Mouse (Mus musculus) midbrain, embryonic 11.5 days (tissue): Measurements from ENCODE around the gene Ndufa4l2. TPM values are rescaled to one million over a fixed set of nuclear protein-coding genes. Genes with fewer than 3 reads are reported as not detected.

Source experiments
- ATAC-seq: fragments of 200-750 bp; cut with Nextera tagmentation; 2 replicates; pipeline ENCODE4 v1.8.0; 2017; ENCODE audit warnings: moderate TSS enrichment, moderate library complexity; ENCODE audit not compliant: low FRiP score
- DNase-seq: peaks from one replicate; pipeline ENCODE4 v3.0.0; 2015; ENCODE audit warnings: low spot score; ENCODE audit errors: missing footprints
- H3K27ac ChIP-seq: fragments of 300-500 bp; sonication (generic); 2 replicates; pipeline ENCODE4 v1.5.1; 2014; ENCODE audit warnings: low read depth, low read length
- H3K27me3 ChIP-seq: fragments of 300-500 bp; sonication (generic); 2 replicates; pipeline ENCODE4 v1.6.1; 2014; ENCODE audit warnings: mild to moderate bottlenecking, low read length, moderate library complexity, mixed read lengths; ENCODE audit not compliant: control insufficient read depth, insufficient read depth
- H3K36me3 ChIP-seq: fragments of 300-500 bp; sonication (generic); 2 replicates; pipeline ENCODE4 v1.6.1; 2014; ENCODE audit warnings: mild to moderate bottlenecking, low read length, moderate library complexity, mixed read lengths; ENCODE audit not compliant: control insufficient read depth, insufficient read depth
- H3K4me1 ChIP-seq: fragments of 300-500 bp; sonication (generic); 2 replicates; pipeline ENCODE4 v1.6.1; 2014; ENCODE audit warnings: low read length; ENCODE audit not compliant: control insufficient read depth, insufficient read depth
- H3K4me2 ChIP-seq: fragments of 300-500 bp; sonication (generic); 2 replicates; pipeline ENCODE4 v1.6.1; 2014; ENCODE audit warnings: mild to moderate bottlenecking, moderate library complexity
- H3K4me3 ChIP-seq: fragments of 300-500 bp; sonication (generic); 2 replicates; pipeline ENCODE4 v1.5.1; 2014; ENCODE audit warnings: low read depth, low read length
- H3K9ac ChIP-seq: fragments of 300-500 bp; sonication (generic); 2 replicates; pipeline ENCODE4 v1.6.1; 2014; ENCODE audit warnings: low read length
- H3K9me3 ChIP-seq: fragments of 300-500 bp; sonication (generic); 2 replicates; pipeline ENCODE4 v1.6.1; 2016; ENCODE audit warnings: low read length; ENCODE audit not compliant: control insufficient read depth
- WGBS: fragments of 180-500 bp; shearing (Covaris S2); extraction: QIAGEN DNeasy Blood & Tissue Kit; methylation state at CpG from one replicate; pipeline ENCODE4 v1.1.7; 2014; 5-methylcytosine and 5-hydroxymethylcytosine counted together
- polyA plus RNA-seq: library from polyadenylated mRNA; unstranded; fragments of >200 nt; fragmentation: Nextera tagmentation; extraction: Ambion mirVana; gene quantifications from 2 replicates; pipeline ENCODE4 v1.2.1, GENCODE M21; 2014

The Ndufa4l2 gene
- polyA plus RNA-seq, 1 experiment from 2014 or later: 3.6 TPM

DNA sequence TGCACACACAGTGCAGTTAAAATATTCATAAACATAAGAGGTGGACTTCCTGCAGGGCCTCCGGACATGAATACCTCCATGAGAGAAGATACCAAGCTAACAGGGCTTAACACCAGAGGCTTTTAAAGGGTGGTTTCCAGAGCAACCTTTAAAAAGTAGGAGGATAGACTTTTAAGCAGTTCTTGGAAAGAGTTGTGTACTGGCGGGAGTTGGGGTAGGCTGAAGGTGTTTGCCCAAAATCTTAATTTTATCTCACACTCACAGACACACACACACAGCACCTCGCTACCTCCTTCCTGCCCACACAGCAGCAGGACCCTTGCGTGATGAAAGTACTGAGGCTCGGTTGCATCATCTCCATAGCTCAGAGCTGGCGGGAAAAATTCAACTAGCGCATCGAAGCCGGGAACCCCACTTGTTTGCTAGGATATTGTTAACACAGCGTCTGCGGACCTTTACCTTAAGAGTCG, 6.9 kb downstream of the Ndufa4l2 start:
- Histone ChIP-seq H3K4me3 (peak overlapping the region; percentile 37), H3K27me3 (peaks cover 34% of the 10 kb centered on the region), H3K36me3 (peaks cover 10% of the 10 kb centered on the region), H3K27ac (no peak overlapping the region), H3K4me2 (peak overlapping the region; percentile 56), H3K9me3 (no peaks in the 10 kb centered on the region), H3K9ac (peak overlapping the region; percentile 52), H3K4me1 (peaks cover 27% of the 10 kb centered on the region)
- 13% methylated on average over 12 of the region's 12 CpGs for WGBS
- peak; percentile 4; the same call in 1 of the 2 replicates for ATAC-seq
- DNase-seq: no peak

DNA sequence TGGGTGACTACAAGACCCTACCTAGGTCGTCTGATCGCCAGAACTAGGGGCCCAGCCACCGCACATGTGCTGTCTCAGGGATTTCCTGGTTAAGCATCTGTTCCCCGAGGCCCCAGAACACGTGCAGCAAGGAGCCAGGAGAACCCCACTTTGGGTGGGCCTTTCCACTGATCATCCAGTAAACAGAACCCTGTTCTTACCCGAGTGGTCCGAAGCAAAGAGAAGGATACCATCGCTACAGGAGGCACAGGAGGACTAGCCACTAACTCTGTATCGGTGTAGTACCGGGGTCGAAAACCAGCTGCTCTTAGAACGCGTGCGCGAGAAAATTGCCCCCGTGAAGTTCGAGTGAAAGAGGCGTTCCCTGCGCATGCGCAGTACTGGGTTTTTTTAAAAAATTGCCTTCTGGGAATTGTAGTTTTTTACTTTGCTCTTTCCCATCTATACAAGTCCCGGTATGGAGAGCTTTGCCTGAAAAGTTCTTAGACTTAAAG, 7.4 kb downstream of the Ndufa4l2 start, which contains the start of gene Shmt2:
TSS of gene Shmt2 (minus strand) at position 357 of the 494 bp plus-strand sequence.
- WGBS: under 1% methylated on average over 21 of the region's 21 CpGs
- peak within 1 kb of the TSS; percentile 37 for H3K4me3 ChIP-seq
- peaks cover 39% of the 10 kb centered on the region for H3K27me3 ChIP-seq
- H3K9ac ChIP-seq: peak within 1 kb of the TSS; percentile 52
- peaks cover 26% of the 10 kb centered on the region for H3K4me1 ChIP-seq
- ATAC-seq: peak; percentile 58
- H3K27ac ChIP-seq: no peak within 1 kb of the TSS
- peak within 1 kb of the TSS; percentile 56 for H3K4me2 ChIP-seq
- H3K36me3 ChIP-seq: peaks cover 10% of the 10 kb centered on the region
- no peaks in the 10 kb centered on the region for H3K9me3 ChIP-seq
- peak; percentile 100 for DNase-seq

DNA sequence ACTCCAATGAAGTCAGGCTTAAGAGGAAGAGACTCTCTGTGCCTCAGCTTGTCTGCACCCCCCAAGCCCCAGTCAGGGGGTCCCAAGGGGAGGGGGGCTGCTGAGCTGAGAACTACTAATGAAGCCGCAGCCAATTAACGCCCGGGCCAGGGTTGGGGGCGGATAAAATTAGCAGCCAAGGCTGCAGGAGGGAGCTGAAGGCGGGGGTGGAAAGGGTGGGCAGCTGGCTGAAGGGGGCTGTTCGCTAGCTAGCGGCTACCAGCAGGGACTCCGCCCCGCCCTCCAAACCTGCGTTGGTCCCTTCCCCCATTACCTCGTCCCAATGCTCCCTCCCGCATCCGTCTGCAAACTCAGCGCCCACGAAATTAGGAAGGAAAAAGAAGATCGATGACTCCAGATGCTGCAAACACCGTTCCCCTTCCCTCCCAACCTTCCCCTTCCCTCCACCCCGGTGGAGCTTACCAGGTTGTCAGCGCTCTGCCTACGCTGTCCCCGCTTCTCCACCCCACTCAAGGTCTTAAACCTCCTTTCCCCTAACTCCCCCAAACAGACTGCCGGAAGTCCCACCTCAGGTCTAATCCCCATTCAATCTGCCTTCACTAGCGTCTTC, 10.0 kb downstream of the Ndufa4l2 start:
- WGBS: under 1% methylated on average over 22 of the region's 23 CpGs
- Histone ChIP-seq H3K4me2 (no peak overlapping the region), H3K27me3 (peaks cover 61% of the 10 kb centered on the region), H3K9me3 (no peaks in the 10 kb centered on the region), H3K4me3 (0 out of 2 replicates have a peak overlapping the region, but pooled peaks have one; percentile 1), H3K27ac (no peak overlapping the region), H3K9ac (peak overlapping the region; percentile 12; the same call in 1 of the 2 replicates), H3K4me1 (peaks cover 38% of the 10 kb centered on the region), H3K36me3 (no peaks in the 10 kb centered on the region)
- DNase-seq: peak; percentile 90
- ATAC-seq: no peak

DNA sequence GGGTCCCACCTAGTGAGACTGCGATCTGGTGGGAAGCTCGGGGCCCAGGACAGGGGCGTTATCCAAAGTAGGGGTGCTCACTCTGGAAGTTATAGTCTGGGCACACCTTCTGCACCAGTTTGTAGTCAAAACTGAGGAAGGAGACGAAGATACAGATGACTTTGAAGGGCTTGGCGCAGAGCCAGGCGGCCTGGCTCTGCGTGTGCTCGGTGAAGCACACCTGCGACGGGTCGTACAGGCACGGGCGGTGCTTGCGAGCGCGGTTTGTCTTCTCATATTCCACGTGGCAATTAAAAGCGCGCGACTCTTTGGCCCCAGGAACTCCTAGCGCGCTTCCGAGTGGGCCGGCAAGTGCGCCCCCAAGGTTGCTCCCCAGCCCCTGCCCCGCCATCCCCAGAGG, 11.3 kb downstream of the Ndufa4l2 start:
- H3K4me3 ChIP-seq: peak overlapping the region; percentile 20
- WGBS: 2% methylated on average over 26 of the region's 26 CpGs
- no peaks in the 10 kb centered on the region for H3K36me3 ChIP-seq
- no peak overlapping the region for H3K27ac ChIP-seq
- peaks cover 74% of the 10 kb centered on the region for H3K27me3 ChIP-seq
- no peaks in the 10 kb centered on the region for H3K9me3 ChIP-seq
- peak overlapping the region; percentile 38 for H3K4me2 ChIP-seq
- no peak for ATAC-seq
- no peak overlapping the region for H3K9ac ChIP-seq
- no peak for DNase-seq
- H3K4me1 ChIP-seq: peaks cover 36% of the 10 kb centered on the region

DNA sequence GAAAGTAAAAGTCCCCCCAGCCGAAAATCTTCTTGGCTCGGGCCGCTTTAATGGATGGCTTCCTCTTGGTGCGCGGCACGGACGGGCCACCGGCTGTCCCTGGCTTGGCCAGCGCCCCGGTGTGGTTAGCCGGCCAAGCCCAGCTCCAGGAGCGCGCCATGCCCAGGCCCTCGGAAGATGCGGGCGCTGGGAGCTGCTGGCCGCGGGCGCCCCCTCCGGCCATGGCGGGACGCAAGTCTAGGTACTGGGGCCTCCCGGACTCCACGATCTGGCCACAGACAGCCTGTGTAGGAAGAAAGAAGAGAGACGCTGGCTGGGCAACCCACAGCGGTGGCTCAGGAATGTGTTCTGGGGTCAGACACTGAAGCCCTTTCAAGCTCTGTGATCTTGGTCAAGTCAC, 11.9 kb downstream of the Ndufa4l2 start:
- 0% methylated on average over 25 of the region's 26 CpGs for WGBS
- peak overlapping the region; percentile 20 for H3K4me3 ChIP-seq
- ATAC-seq (peak; percentile 40), DNase-seq (peak; percentile 97)
- peaks cover 80% of the 10 kb centered on the region for H3K27me3 ChIP-seq
- H3K36me3 ChIP-seq: no peaks in the 10 kb centered on the region
- no peaks in the 10 kb centered on the region for H3K9me3 ChIP-seq
- H3K4me1 ChIP-seq: peaks cover 32% of the 10 kb centered on the region
- H3K4me2 ChIP-seq: peak overlapping the region; percentile 38
- no peak overlapping the region for H3K27ac ChIP-seq
- 0 out of 2 replicates have a peak overlapping the region, but pooled peaks have one; percentile 16 for H3K9ac ChIP-seq

DNA sequence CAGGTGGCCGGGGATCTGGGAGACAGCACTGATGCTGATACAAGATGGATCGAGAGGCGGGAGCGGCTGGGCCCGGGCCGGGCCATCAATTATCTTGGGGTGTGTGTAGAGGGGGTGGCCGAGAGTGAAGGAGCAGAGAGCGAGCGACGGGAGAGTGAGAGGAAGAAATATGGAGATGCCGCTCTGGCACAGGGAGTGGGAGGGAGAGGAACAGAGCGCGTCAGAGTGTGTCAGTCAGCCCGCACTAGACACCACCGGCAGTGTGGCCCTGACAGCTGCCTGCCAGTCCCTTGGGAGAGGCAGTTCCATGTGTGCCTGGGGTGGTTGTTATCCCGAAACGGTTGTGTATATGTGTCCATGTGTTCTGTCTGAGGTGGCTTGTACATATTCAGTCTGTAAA, 12.7 kb downstream of the Ndufa4l2 start:
- Histone ChIP-seq H3K27ac (no peak overlapping the region), H3K4me1 (peaks cover 30% of the 10 kb centered on the region), H3K9ac (no peak overlapping the region; the same call in 1 of the 2 replicates), H3K4me3 (peak overlapping the region; percentile 4; the same call in 1 of the 2 replicates), H3K27me3 (peaks cover 88% of the 10 kb centered on the region), H3K4me2 (peak overlapping the region; percentile 12), H3K36me3 (no peaks in the 10 kb centered on the region), H3K9me3 (no peaks in the 10 kb centered on the region)
- ATAC-seq: peak; percentile 6; the same call in 1 of the 2 replicates
- no peak for DNase-seq
- WGBS: 1% methylated on average over 17 of the region's 17 CpGs

DNA sequence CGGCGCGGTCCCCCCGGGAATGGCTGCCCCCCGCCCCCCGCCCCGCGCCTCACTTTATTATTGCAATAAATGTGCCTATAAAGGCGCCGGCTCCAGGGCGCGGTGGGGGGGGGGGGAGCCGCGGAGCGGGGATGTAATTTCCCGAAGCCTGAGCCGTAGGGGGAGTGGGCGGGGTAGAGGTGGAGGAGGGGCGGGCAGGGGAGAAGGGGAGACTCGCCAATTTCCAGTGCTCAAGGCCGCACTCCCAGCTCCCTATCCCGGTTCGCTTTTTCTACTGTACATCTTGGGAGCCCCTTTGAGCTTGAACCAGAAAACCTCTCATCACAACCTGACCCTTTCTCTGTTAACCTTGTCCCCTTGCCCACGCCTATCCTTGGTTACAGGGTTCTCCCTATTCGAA, 16.2 kb downstream of the Ndufa4l2 start:
- ATAC-seq (no peak), DNase-seq (no peak)
- H3K4me3 ChIP-seq: peak overlapping the region; percentile 20
- no peak overlapping the region for H3K9ac ChIP-seq
- H3K9me3 ChIP-seq: no peaks in the 10 kb centered on the region
- H3K4me1 ChIP-seq: peaks cover 45% of the 10 kb centered on the region
- H3K27ac ChIP-seq: no peak overlapping the region
- H3K4me2 ChIP-seq: peak overlapping the region; percentile 40
- H3K36me3 ChIP-seq: no peaks in the 10 kb centered on the region
- WGBS: 2% methylated on average over 19 of the region's 25 CpGs
- peaks cover 99% of the 10 kb centered on the region for H3K27me3 ChIP-seq

DNA sequence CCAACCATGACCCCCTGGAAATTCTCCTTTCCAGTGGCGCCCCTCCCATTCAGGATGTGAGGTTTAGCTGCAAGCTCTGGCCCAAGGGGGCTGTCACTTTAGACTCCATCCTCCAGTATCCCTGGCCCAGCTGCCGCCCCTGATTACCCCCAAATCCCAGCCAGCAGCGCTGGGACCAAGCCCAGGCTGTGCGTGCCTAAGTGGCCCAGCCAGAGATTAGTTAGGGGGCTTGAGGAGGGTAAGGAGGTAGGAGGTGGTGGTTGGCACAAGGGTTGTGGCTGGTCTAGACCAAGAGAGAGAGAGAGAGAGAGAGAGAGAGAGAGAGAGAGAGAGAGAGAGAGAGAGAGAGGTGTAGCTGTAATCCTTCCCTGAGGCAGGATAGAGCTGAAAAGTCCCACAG, 16.8 kb downstream of the Ndufa4l2 start:
- Histone ChIP-seq H3K4me2 (peak overlapping the region; percentile 40), H3K4me1 (peaks cover 44% of the 10 kb centered on the region), H3K27ac (no peak overlapping the region; the same call in 1 of the 2 replicates), H3K9ac (no peak overlapping the region), H3K27me3 (peaks cover 99% of the 10 kb centered on the region), H3K36me3 (no peaks in the 10 kb centered on the region), H3K4me3 (0 out of 2 replicates have a peak overlapping the region, but pooled peaks have one; percentile 20), H3K9me3 (no peaks in the 10 kb centered on the region)
- ATAC-seq (0 out of 2 replicates have a peak, but pooled peaks have one; percentile 6), DNase-seq (no peak)
- 0% methylated on average over 4 of the region's 4 CpGs for WGBS
